ENCODE assay signal across 13 mouse cellular contexts in the genomic region with DNA sequence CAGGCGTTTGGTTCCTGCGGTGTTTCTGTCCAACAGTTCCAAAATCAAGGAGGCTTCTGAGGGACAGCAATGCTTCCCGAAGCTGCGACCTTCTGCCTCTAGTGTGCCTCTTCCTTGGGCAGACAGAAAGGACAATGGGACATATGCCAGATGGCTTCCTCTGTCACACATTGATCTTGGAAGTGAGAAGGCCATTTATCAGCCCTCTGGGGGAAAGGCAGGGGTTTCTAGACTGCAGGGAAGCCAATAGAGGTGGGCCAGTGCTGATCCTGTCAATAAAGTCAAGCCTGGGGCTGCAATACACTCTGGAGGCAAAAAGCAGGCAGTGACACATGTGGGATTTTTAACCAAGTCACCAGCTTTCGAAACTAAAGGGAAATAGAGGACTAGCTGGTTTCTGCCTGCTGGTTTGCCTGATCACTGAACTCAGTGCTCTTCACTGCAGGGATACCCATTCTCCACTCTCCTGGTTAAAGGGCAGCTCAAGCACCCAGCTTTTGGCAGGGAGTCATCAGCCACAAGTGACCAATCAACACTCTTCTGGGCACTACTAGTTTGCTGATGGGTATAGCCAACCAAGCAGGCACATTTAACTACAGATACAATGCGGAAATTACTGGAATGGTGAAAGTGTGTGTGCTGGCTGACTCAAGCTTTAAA.
DNase-seq lines count a peak whose midpoint lies in the region; ATAC-seq and TF ChIP-seq lines count a peak whose summit lies in the region.
"Had no signal": no experiment of that assay in that cellular context is flagged by ENCODE, and none has a peak within 500 bp of the region (broad histone marks: within the 10 kb centered on the region; RNA-seq: fewer than 3 reads in every experiment).

No protein-coding gene starts in this region.

- no peak for TF ChIP-seq CTCF in heart, adult 2 months (IDR thresholded peaks at IDR 0.05)

- no peaks in the 10 kb centered on the region for H3K36me3 ChIP-seq in heart, embryonic 12.5 days
- no peaks in the 10 kb centered on the region; the same call in 1 of the 2 replicates for H3K36me3 ChIP-seq in heart, adult 2 months (ENCODE audit: control insufficient read depth, insufficient read depth, low read length)
- no peaks in the 10 kb centered on the region for H3K36me3 ChIP-seq in midbrain, embryonic 11.5 days (ENCODE audit: control insufficient read depth, insufficient read depth, low read length)
- no peaks in the 10 kb centered on the region for H3K36me3 ChIP-seq in midbrain, embryonic 16.5 days (ENCODE audit: control insufficient read depth, insufficient read depth, low read length)
- no peaks in the 10 kb centered on the region for H3K36me3 ChIP-seq in embryonic facial prominence, embryonic 10.5 days (replicated peaks)
- H3K36me3 ChIP-seq: lung, embryonic 15.5 days had no signal

- intact Hi-C loops in heart, adult 2 months (cut with DNase I): no loop called here

- 26% methylated on average over 6 of the region's 6 CpGs for WGBS in heart, embryonic 12.5 days
- 48% methylated on average over 6 of the region's 6 CpGs for WGBS in heart, adult 2 months
- WGBS in midbrain, embryonic 11.5 days: 45% methylated on average over 6 of the region's 6 CpGs
- 40% methylated on average over 6 of the region's 6 CpGs for WGBS in midbrain, embryonic 16.5 days
- WGBS in embryonic facial prominence, embryonic 10.5 days: 48% methylated on average over 6 of the region's 6 CpGs

- 0 out of 2 replicates have a peak overlapping the region, but pooled peaks have one; percentile 10 for H3K4me3 ChIP-seq in heart, embryonic 12.5 days
- H3K4me3 ChIP-seq in heart, adult 2 months: no peak overlapping the region
- no peak overlapping the region for H3K4me3 ChIP-seq in midbrain, embryonic 11.5 days (ENCODE audit: low read depth, low read length)
- no peak overlapping the region for H3K4me3 ChIP-seq in midbrain, embryonic 16.5 days (ENCODE audit: low read depth, low read length)
- no peak overlapping the region for H3K4me3 ChIP-seq in embryonic facial prominence, embryonic 10.5 days
- H3K4me3 ChIP-seq: erythroblast, embryonic 14.5 days; lung, embryonic 15.5 days had no signal

- peak overlapping the region; percentile 83 for H3K27ac ChIP-seq in heart, embryonic 12.5 days (ENCODE audit: poor library complexity, severe bottlenecking)
- no peak overlapping the region for H3K27ac ChIP-seq in heart, adult 2 months
- H3K27ac ChIP-seq in midbrain, embryonic 11.5 days (ENCODE audit: low read depth, low read length): no peak overlapping the region
- H3K27ac ChIP-seq in midbrain, embryonic 16.5 days (ENCODE audit: low read length): no peak overlapping the region
- H3K27ac ChIP-seq in embryonic facial prominence, embryonic 10.5 days (replicated peaks): peak overlapping the region; percentile 67; the same call in 1 of the 2 replicates
- H3K27ac ChIP-seq: lung, embryonic 15.5 days had no signal

- H3K79me2 ChIP-seq in heart, adult 2 months (replicated peaks; ENCODE audit: control insufficient read depth, insufficient read depth, low read length): no peaks in the 10 kb centered on the region

- H3K9ac ChIP-seq in heart, embryonic 12.5 days: peak overlapping the region; percentile 42; the same call in 1 of the 2 replicates
- no peak overlapping the region for H3K9ac ChIP-seq in heart, adult 2 months (ENCODE audit: low read depth, low read length)
- no peak overlapping the region for H3K9ac ChIP-seq in midbrain, embryonic 11.5 days (ENCODE audit: low read length)
- H3K9ac ChIP-seq in midbrain, embryonic 16.5 days (ENCODE audit: low read depth, low read length): no peak overlapping the region
- H3K9ac ChIP-seq: lung, embryonic 15.5 days had no signal

- H3K4me1 ChIP-seq in heart, embryonic 12.5 days (replicated peaks): peaks cover 47% of the 10 kb centered on the region
- peaks cover 5% of the 10 kb centered on the region for H3K4me1 ChIP-seq in heart, adult 2 months (ENCODE audit: control insufficient read depth, insufficient read depth, low read length)
- H3K4me1 ChIP-seq in midbrain, embryonic 11.5 days (ENCODE audit: control insufficient read depth, insufficient read depth, low read length): peaks cover 52% of the 10 kb centered on the region
- peaks cover 21% of the 10 kb centered on the region for H3K4me1 ChIP-seq in midbrain, embryonic 16.5 days (ENCODE audit: control insufficient read depth, insufficient read depth, low read length)
- peaks cover 60% of the 10 kb centered on the region for H3K4me1 ChIP-seq in embryonic facial prominence, embryonic 10.5 days

- no peak for ATAC-seq in heart, embryonic 12.5 days (ENCODE audit: insufficient number of reproducible peaks, low FRiP score)
- ATAC-seq in midbrain, embryonic 11.5 days (ENCODE audit: low FRiP score): no peak
- no peak for ATAC-seq in midbrain, embryonic 16.5 days

- H3K9me3 ChIP-seq in heart, embryonic 12.5 days (replicated peaks): no peaks in the 10 kb centered on the region
- H3K9me3 ChIP-seq in midbrain, embryonic 11.5 days (ENCODE audit: control insufficient read depth, low read length): no peaks in the 10 kb centered on the region
- no peaks in the 10 kb centered on the region for H3K9me3 ChIP-seq in midbrain, embryonic 16.5 days (replicated peaks; ENCODE audit: control insufficient read depth, low read length, poor library complexity, severe bottlenecking)
- no peaks in the 10 kb centered on the region for H3K9me3 ChIP-seq in embryonic facial prominence, embryonic 10.5 days
- H3K9me3 ChIP-seq: lung, embryonic 15.5 days had no signal

- peak overlapping the region; percentile 48 for H3K4me2 ChIP-seq in heart, embryonic 12.5 days
- H3K4me2 ChIP-seq in midbrain, embryonic 11.5 days: no peak overlapping the region
- no peak overlapping the region for H3K4me2 ChIP-seq in midbrain, embryonic 16.5 days (ENCODE audit: low read length)
- H3K4me2 ChIP-seq: lung, embryonic 15.5 days had no signal

- TF ChIP-seq POLR2A in heart, adult 2 months (IDR thresholded peaks at IDR 0.05; ENCODE audit: insufficient read depth, low read depth, low read length): no peak

- no peaks in the 10 kb centered on the region for H3K27me3 ChIP-seq in heart, embryonic 12.5 days (replicated peaks)
- no peaks in the 10 kb centered on the region for H3K27me3 ChIP-seq in heart, adult 2 months (ENCODE audit: control insufficient read depth, insufficient read depth, low read length)
- no peaks in the 10 kb centered on the region for H3K27me3 ChIP-seq in midbrain, embryonic 11.5 days (ENCODE audit: control insufficient read depth, insufficient read depth, low read length)
- peaks cover 5% of the 10 kb centered on the region for H3K27me3 ChIP-seq in midbrain, embryonic 16.5 days (ENCODE audit: control insufficient read depth, insufficient read depth, low read depth, low read length)
- no peaks in the 10 kb centered on the region for H3K27me3 ChIP-seq in embryonic facial prominence, embryonic 10.5 days (replicated peaks; ENCODE audit: low read depth, poor library complexity, severe bottlenecking)
- H3K27me3 ChIP-seq: lung, embryonic 15.5 days had no signal

- no peak for TF ChIP-seq EP300 in heart, adult 2 months (IDR thresholded peaks at IDR 0.05; ENCODE audit: insufficient read depth, low read depth, low read length)

- no peak for DNase-seq in heart, adult 2 months
- DNase-seq in midbrain, embryonic 11.5 days (ENCODE audit: low spot score, missing footprints): peak; percentile 86
- no peak for DNase-seq in embryonic facial prominence, embryonic 10.5 days (ENCODE audit: low spot score)
- peak; percentile 71 for DNase-seq in retina, embryonic 14.5 days (ENCODE audit: low spot score)
- DNase-seq in urinary bladder, adult 18-20 months (ENCODE audit: low spot score in 2 of 2): no peak
- DNase-seq in gastrocnemius, adult 8-10 months (ENCODE audit: low spot score in 2 of 2): no peak
- DNase-seq: adrenal gland, postnatal 14 days; kidney, postnatal 4 days; spleen, adult 18-20 months had no signal

Comparison
In these comparisons a context has a peak if more than half of its experiments do, and no peak if none do; other contexts are left out.
1. H3K27ac ChIP-seq: peak in heart, embryonic 12.5 days (single experiment) and embryonic facial prominence, embryonic 10.5 days (single experiment); none in heart, adult 2 months (single experiment), midbrain, embryonic 11.5 days (single experiment) and midbrain, embryonic 16.5 days (single experiment).
2. DNase-seq: peak in midbrain, embryonic 11.5 days (single experiment) and retina, embryonic 14.5 days (single experiment); none in heart, adult 2 months (0 of 2), embryonic facial prominence, embryonic 10.5 days (single experiment), urinary bladder, adult 18-20 months (0 of 2) and gastrocnemius, adult 8-10 months (0 of 2).